Mouse (Mus musculus) heart, postnatal 25 days (tissue): ENCODE results near the gene Olfr1202. TPM values are rescaled to one million over a fixed set of nuclear protein-coding genes. Genes with fewer than 3 reads are reported as not detected.

Experiments used
- DNase-seq: peaks from one replicate; pipeline ENCODE4 v3.0.0; 2022; ENCODE audit warnings: low spot score
- intact Hi-C: fragments of 180-260 bp; cut with DNase I; formaldehyde crosslinking; loops from one replicate; pipeline ENCODE4 v1.15.1; 2025
- total RNA-seq, 2 experiments: library from RNA; stranded (reverse); gene quantifications; 2 replicates each; pipeline ENCODE4 v1.2.3; 2021

Olfr1202 gene
- not detected for total RNA-seq

- DNase-seq: no peak
- intact Hi-C loops: no loop called here
These were observed at the start of gene Olfr1202 for GRCm38 (mm10) chr2:88814196-88814595. TSS of gene Olfr1202 (plus strand) at chr2:88814496.

GRCm38 (mm10) chr2:88770388-88770787 lies 43.9 kb upstream of the Olfr1202 start, which contains the start of gene Olfr1200:
TSS of gene Olfr1200 (minus strand) at chr2:88770488.
- intact Hi-C loops: no loop called here
- DNase-seq: no peak

- intact Hi-C loops: no loop called here
These were observed 21.6 kb upstream of the Olfr1202 start, which contains the start of gene Olfr1201 for GRCm38 (mm10) chr2:88792736-88793135. TSS of gene Olfr1201 (plus strand) at chr2:88793036.

GRCm38 (mm10) chr2:88829437-88829836 lies 15.1 kb downstream of the Olfr1202 start, which contains the start of gene Olfr1205:
TSS of gene Olfr1205 (plus strand) at chr2:88829737.
- DNase-seq: no peak
- intact Hi-C loops: no loop called here

More at GRCm38 (mm10) chr2:88792736-88793135, 21.6 kb upstream of the Olfr1202 start, which contains the start of gene Olfr1201:
- DNase-seq: no peak

GRCm38 (mm10) chr2:88838477-88838876 lies 24.2 kb downstream of the Olfr1202 start:
- DNase-seq: no peak
- intact Hi-C loops: no loop called here

GRCm38 (mm10) chr2:88848992-88849391 lies 34.7 kb downstream of the Olfr1202 start, which contains the start of gene Olfr1204:
TSS of gene Olfr1204 (plus strand) at chr2:88849292.
- DNase-seq: no peak
- intact Hi-C loops: no loop called here

- intact Hi-C loops: no loop called here
- DNase-seq: no peak
These were observed 48.6 kb downstream of the Olfr1202 start, which contains the start of gene Olfr1206 for GRCm38 (mm10) chr2:88862931-88863330. TSS of gene Olfr1206 (plus strand) at chr2:88863231.

Other genes starting within 250 kb of the Olfr1202 start
- gene Olfr1189, start 228.0 kb upstream of the Olfr1202 start, total RNA-seq: not detected
- gene Olfr1191-ps1, start 174.0 kb upstream of the Olfr1202 start, total RNA-seq: not detected
- not detected for gene Olfr1192-ps1, start 166.0 kb upstream of the Olfr1202 start, total RNA-seq
- gene Olfr1193, start 138.9 kb upstream of the Olfr1202 start, total RNA-seq: not detected
- not detected for gene Olfr1195, start 125.3 kb upstream of the Olfr1202 start, total RNA-seq
- gene Olfr1196, start 109.9 kb upstream of the Olfr1202 start, total RNA-seq: not detected
- not detected for gene Olfr1197, start 82.1 kb upstream of the Olfr1202 start, total RNA-seq
- gene Olfr1198, start 63.1 kb upstream of the Olfr1202 start, total RNA-seq: not detected
- not detected for gene Olfr1199, start 54.0 kb upstream of the Olfr1202 start, total RNA-seq
- gene Olfr1200, start 44.0 kb upstream of the Olfr1202 start, total RNA-seq: not detected
- gene Olfr1201, start 21.5 kb upstream of the Olfr1202 start, total RNA-seq: not detected
- gene Olfr1205, start 15.2 kb downstream of the Olfr1202 start, total RNA-seq: not detected
- gene Olfr1204, start 34.8 kb downstream of the Olfr1202 start, total RNA-seq: not detected
- not detected for gene Olfr1206, start 48.7 kb downstream of the Olfr1202 start, total RNA-seq
- not detected for gene Olfr1208, start 87.8 kb downstream of the Olfr1202 start, total RNA-seq
- not detected for gene Olfr1209, start 100.7 kb downstream of the Olfr1202 start, total RNA-seq
- gene Olfr1211, start 123.6 kb downstream of the Olfr1202 start, total RNA-seq: not detected
- gene Olfr1212, start 139.5 kb downstream of the Olfr1202 start, total RNA-seq: not detected
- not detected for gene Gm13762, start 165.8 kb downstream of the Olfr1202 start, total RNA-seq
- not detected for gene Olfr1214, start 178.2 kb downstream of the Olfr1202 start, total RNA-seq
- gene Olfr1215, start 192.5 kb downstream of the Olfr1202 start, total RNA-seq: not detected
- not detected for gene Olfr1216, start 203.8 kb downstream of the Olfr1202 start, total RNA-seq
- not detected for gene Olfr1217, start 217.6 kb downstream of the Olfr1202 start, total RNA-seq
- gene Olfr1218, start 246.7 kb downstream of the Olfr1202 start, total RNA-seq: not detected